Mouse (Mus musculus): ENCODE measurements around the gene Slc2a3.

- TF ChIP-seq POLR2A (IDR thresholded peaks at IDR 0.05; ENCODE audit: extremely low read depth, insufficient read depth, low read length) (no peak), CTCF (IDR thresholded peaks at IDR 0.05; ENCODE audit: extremely low read depth, insufficient read depth, low read length) (no peak)
Observed at GRCm38 (mm10) chr6:122824086-122824485, 22.6 kb upstream of the Slc2a3 start.
